Comparison of ENCODE assay signal across 8 mouse cellular contexts in the genomic region with DNA sequence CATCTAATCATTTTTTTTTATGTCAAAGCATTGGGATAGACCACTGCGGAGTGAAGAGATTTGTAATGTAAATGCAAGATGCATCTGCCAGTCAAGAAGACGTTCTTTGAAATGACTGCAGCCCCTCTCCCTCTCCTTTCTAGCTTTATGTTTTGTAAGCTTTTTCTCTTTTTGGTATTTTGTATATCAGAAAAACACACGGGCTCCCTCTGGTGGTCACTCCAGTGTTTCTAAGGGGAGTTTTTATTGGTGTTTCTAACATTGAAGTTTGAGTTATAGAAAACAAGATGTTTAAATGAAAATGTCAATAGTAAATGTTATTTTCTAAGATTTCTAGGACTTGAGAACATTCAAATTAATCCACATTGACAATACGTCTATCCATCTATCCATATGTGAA.
A peak's percentile ranks its signal among the peaks of the same experiment; 100 is the strongest.
DNase-seq lines count a peak whose midpoint lies in the region; ATAC-seq lines count a peak whose summit lies in the region.
"Had no signal": no experiment of that assay in that cellular context is flagged by ENCODE, and none has a peak within 500 bp of the region (broad histone marks: within the 10 kb centered on the region; RNA-seq: fewer than 3 reads in every experiment).

No protein-coding gene starts in this region.

- no peaks in the 10 kb centered on the region for H3K36me3 ChIP-seq in heart, embryonic 13.5 days

- intact Hi-C loops in left cerebral cortex, postnatal 14 days (cut with DNase I) = loop anchor here (1.0 to 5.0 kb wide), 2 partner anchors 52 to 111 kb away; no protein-coding TSS in a partner anchor

- H3K9ac ChIP-seq in heart, embryonic 13.5 days = no peak overlapping the region

- peak; percentile 75 for DNase-seq in layer of hippocampus, adult 11-12 months (ENCODE audit: low spot score)
- no peak for DNase-seq in layer of hippocampus, adult 9-11 months
- DNase-seq in Muller cell, postnatal 12 days (ENCODE audit: inconsistent ontology term) = peak; percentile 43
- peak; percentile 36 for DNase-seq in brain, embryonic 18.5 days (ENCODE audit: low read depth, low spot score)
- peak; percentile 60 to 84 for DNase-seq in left cerebral cortex, postnatal 14 days (ENCODE audit: low spot score in 2 of 2)
- DNase-seq in right cerebral cortex, adult 2 months (ENCODE audit: low spot score in 2 of 2) = peak; percentile 81 to 83

- no peak for ATAC-seq in heart, embryonic 13.5 days (ENCODE audit: extremely low read depth, insufficient number of reproducible peaks, low FRiP score, low TSS enrichment)

- H3K27ac ChIP-seq in heart, embryonic 13.5 days (replicated peaks) = 0 out of 2 replicates have a peak overlapping the region, but pooled peaks have one; percentile 29

- H3K4me2 ChIP-seq in heart, embryonic 13.5 days = no peak overlapping the region

- WGBS in heart, embryonic 13.5 days = 26% methylated on average over 4 of the region's 4 CpGs

- H3K4me3 ChIP-seq in heart, embryonic 13.5 days = no peak overlapping the region
- H3K4me3 ChIP-seq: erythroblast, embryonic 14.5 days had no signal

- peaks cover 45% of the 10 kb centered on the region for H3K4me1 ChIP-seq in heart, embryonic 13.5 days

- no peaks in the 10 kb centered on the region for H3K27me3 ChIP-seq in heart, embryonic 13.5 days (replicated peaks)

- no peaks in the 10 kb centered on the region for H3K9me3 ChIP-seq in heart, embryonic 13.5 days
